Mouse (Mus musculus) cortical plate, adult 2 months (tissue): Measurements from ENCODE around the gene Prex1.

Experiments used
- CTCF ChIP-seq: fragments of 200-500 bp; IDR thresholded peaks from 2 replicates; pipeline ENCODE4 v1.5.1; 2011; ENCODE audit warnings: mild to moderate bottlenecking, control low read depth, low read length; ENCODE audit not compliant: insufficient read depth; ENCODE audit errors: extremely low read depth
- POLR2A ChIP-seq: fragments of 200-500 bp; IDR thresholded peaks from 2 replicates; pipeline ENCODE4 v1.6.1; 2011; ENCODE audit warnings: mild to moderate bottlenecking, low read length, control low read depth; ENCODE audit not compliant: insufficient read depth; ENCODE audit errors: extremely low read depth

DNA sequence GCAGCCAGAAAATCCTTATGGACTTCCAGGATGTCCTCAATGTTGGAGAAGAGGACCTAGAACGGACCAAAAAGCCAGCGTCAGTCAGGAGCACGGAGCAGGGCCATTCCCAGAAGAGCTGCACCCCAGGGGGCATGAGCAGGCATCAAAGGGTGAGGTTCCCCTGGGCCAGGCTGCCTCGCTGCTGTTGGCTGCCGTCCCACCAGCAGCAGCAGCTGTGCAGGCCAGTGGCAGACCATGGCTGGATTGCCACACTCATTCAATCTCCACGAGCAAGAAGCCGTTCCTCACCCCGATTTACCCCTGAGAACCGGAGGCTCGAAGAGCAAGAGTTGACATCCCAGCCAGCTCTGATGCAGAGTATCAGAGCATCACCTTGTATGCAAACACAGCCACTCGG is 68.8 kb downstream of the Prex1 start:
- TF ChIP-seq CTCF: no peak
- no peak for TF ChIP-seq POLR2A
